Mouse (Mus musculus): ENCODE data around the gene Gm17334. TPM values are rescaled to one million over a fixed set of nuclear protein-coding genes. Genes with fewer than 3 reads are reported as not detected.

Gm17334 gene
- total RNA-seq, 1 experiment from 2014 or later, result not detected

Other genes with a start within 250 kb of the Gm17334 start
- gene Kif3a, start 205.8 kb downstream of the Gm17334 start, total RNA-seq (2017), result 2.8 to 6.1 TPM (median 3.6 TPM) in 3 replicates
- 2.8 to 29.9 TPM (median 19.5 TPM) in 3 replicates for gene Il4, start 154.5 kb downstream of the Gm17334 start, total RNA-seq (2017)
- gene Il13, start 138.5 kb downstream of the Gm17334 start, total RNA-seq (2017), result 0.29 to 2.5 TPM in 2 of 3 replicates, not detected in the other
- 27.8 to 53.5 TPM (median 45.6 TPM) in 3 replicates for gene Rad50, start 65.9 kb downstream of the Gm17334 start, total RNA-seq (2017)
- gene Il5, start 52.4 kb downstream of the Gm17334 start, total RNA-seq (2017), result not detected in 3 replicates
- gene Irf1, start 3.2 kb downstream of the Gm17334 start, total RNA-seq (2017), result 300 to 388 TPM (median 378 TPM) in 3 replicates
- gene Gm12216, start 86.1 kb upstream of the Gm17334 start, total RNA-seq (2017), result 5.5 to 14.4 TPM (median 10.2 TPM) in 3 replicates
- gene Slc22a5, start 118.5 kb upstream of the Gm17334 start, total RNA-seq (2017), result 5.3 to 12.8 TPM (median 8.5 TPM) in 3 replicates
- gene Slc22a21, start 207.1 kb upstream of the Gm17334 start, total RNA-seq (2017), result 1.5 to 3.7 TPM (median 3.6 TPM) in 3 replicates